Mouse (Mus musculus) ovary, postnatal 14 days (tissue): ENCODE results near the gene Fam221b.

Experiments
- DNase-seq: peaks from one replicate; pipeline ENCODE4 v3.0.0; 2022; ENCODE audit warnings: low spot score

The Fam221b gene

DNA sequence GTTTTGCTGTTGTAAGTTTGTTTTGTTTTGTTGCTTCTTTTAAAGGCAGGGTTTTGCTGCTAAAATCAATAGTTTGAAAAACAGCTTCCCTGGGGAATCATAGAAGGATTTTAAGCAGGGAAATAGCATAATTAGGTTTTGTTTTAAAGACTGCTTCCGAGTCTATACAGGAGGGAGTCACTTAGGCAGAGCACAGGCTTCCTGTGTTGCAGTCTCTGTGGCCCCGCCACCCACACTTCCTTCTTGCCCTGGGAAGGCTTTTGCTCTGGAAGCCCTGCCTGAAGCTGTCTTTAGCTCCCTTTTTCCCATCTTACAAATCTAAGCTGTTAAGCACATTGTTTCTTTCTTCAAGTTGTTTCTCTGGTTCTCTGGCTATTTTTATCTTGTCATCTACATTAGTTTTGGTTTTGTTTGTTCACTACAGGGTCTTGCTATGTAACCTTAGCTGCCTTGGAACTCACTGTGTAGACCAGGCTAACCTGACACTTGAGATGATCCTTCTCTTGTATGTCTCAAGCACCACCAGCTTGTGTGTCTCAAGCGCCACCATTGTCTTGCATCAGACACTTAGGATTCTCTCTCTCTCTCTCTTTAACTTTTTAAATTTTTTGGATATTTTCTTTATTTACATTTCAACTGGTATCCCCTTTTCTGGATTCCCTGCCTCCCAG is 55.8 kb downstream of the Fam221b start:
- no peak for DNase-seq

DNA sequence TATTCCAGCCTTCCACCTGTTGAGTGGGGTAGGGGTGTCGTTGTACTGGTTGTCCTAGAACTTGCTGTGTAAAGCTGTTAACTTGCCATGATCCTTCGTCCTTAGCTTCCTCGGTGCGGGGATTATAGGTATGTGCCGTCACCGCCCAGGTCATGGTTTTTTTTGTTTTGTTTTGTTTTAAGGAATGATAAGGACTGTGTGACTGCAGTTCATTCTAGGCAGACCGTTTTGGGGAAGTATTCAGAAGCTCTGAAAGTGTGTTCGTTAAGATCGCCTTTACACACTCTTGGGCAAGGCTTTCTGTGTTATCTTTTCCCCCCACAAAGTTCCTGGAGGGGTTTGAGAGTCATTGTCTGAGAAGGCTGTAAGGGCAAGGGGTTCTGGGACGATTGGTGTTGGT is 56.4 kb downstream of the Fam221b start:
- DNase-seq, result no peak
